Mouse (Mus musculus): Measurements from ENCODE around the gene F12. TPM values are rescaled to one million over a fixed set of nuclear protein-coding genes. Genes with fewer than 3 reads are reported as not detected.

The F12 gene
- not detected in 2 replicates for polyA plus RNA-seq (2012; ENCODE audit: insufficient read depth, insufficient read length, low replicate concordance, missing spikeins)

DNA sequence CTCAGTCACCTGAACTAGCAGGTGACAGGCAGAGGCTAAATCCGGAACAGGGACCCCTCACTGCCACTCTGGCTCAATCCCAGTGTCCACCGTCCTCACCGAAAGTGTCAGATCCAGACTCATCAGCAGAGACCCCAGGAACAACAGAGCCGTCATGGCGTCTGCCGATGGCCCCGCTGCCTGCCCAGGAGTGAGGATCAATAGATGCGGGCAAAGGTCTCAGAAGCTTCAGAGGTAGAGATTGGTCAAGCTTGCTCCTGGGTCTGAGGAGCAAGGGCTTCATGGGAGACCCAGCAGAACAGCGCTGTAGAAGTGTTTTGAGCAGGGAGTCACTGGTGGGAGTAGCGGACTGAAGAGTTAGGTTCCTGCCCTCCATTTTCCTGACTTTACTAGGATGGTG is at the start of gene F12:
F12 (minus strand) TSS at position 181 of the 400 bp plus-strand sequence.
- peaks cover 3% of the 10 kb centered on the region for H3K4me1 ChIP-seq (ENCODE audit: control insufficient read depth, insufficient read depth, low read length)
- 93% methylated on average over 10 of the region's 10 CpGs for WGBS
- H3K4me3 ChIP-seq (ENCODE audit: insufficient read depth, low read depth, low read length) = no peak within 1 kb of the TSS
- TF ChIP-seq CTCF (IDR thresholded peaks at IDR 0.05; ENCODE audit: insufficient read depth, low read depth, low read length) (no peak), POLR2A (IDR thresholded peaks at IDR 0.05; ENCODE audit: insufficient read depth, low read depth, low read length) (no peak)
- H3K27ac ChIP-seq (ENCODE audit: insufficient read depth, low read depth, low read length) = no peak within 1 kb of the TSS

DNA sequence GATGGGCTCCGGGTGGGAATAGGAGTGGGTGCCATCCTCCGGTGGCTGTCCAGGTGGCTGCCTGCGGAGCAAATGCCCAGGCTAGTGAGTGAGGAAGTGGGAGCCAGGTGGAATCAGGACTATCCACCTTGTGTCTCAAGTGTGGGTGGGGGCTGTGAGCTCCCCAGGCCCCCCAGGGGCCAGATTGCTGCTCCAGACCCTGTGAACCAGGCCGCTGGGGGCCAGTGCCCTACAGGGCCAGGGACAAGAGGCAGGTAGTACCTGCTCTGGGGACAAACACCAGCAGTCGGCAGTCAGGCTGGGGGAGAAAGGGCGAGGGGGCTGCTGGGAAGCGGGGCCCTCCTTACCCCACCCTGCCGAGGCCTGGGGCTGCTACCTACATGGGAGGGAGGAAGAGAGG is 49.7 kb upstream of the F12 start:
- peaks cover 41% of the 10 kb centered on the region for H3K4me1 ChIP-seq (ENCODE audit: control insufficient read depth, insufficient read depth, low read length)
- no peak overlapping the region for H3K4me3 ChIP-seq (ENCODE audit: insufficient read depth, low read depth, low read length)
- 94% methylated on average over 8 of the region's 8 CpGs for WGBS
- no peak for TF ChIP-seq CTCF (IDR thresholded peaks at IDR 0.05; ENCODE audit: insufficient read depth, low read depth, low read length)
- TF ChIP-seq POLR2A (IDR thresholded peaks at IDR 0.05; ENCODE audit: insufficient read depth, low read depth, low read length) = no peak
- H3K27ac ChIP-seq (ENCODE audit: insufficient read depth, low read depth, low read length) = no peak overlapping the region

DNA sequence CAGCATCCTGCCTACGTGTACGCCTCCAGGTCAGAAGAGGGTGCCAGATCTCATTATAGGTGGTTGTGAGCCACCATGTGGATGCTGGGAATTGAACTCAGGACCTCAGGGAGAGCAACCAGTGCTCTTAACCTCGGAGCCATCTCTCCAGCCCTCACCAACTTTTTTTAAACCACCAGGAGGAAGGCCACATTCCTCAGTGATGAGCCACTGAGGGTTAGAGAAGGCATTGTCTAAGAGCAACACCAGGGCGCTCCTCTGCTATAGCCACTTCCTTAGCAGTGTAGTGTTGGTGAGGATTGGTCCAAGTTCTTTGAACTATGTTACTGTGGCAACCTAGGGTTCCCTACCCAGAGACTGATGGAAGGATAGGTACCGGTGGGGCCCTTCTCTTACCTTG is 49.2 kb upstream of the F12 start:
- no peak overlapping the region for H3K4me3 ChIP-seq (ENCODE audit: insufficient read depth, low read depth, low read length)
- peaks cover 46% of the 10 kb centered on the region for H3K4me1 ChIP-seq (ENCODE audit: control insufficient read depth, insufficient read depth, low read length)
- no peak for TF ChIP-seq POLR2A (IDR thresholded peaks at IDR 0.05; ENCODE audit: insufficient read depth, low read depth, low read length)
- no peak overlapping the region for H3K27ac ChIP-seq (ENCODE audit: insufficient read depth, low read depth, low read length)
- WGBS = 87% methylated on average over 5 of the region's 5 CpGs

DNA sequence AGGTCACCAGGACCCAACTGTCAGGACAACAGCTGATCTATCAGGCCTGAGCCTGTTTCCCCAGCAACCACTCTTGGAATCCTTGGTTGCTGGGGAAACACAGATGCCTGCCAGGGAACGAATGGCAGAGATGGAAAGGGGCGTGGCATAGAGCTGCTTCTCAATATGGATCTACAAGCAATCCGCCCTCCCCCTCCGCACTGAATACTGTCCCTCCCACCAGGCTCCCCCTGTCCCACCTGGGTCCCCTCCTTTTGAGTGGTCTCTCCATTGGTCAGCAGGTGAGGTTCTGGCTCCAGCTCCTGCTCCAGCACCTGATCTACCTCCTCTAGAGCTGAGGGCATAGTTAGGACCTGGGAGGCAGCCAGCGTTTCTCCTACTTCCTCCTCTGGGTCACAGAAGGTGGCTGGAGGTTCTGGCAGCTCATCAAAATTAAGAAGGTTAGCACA is 48.1 kb upstream of the F12 start:
- 28% methylated on average over 5 of the region's 5 CpGs for WGBS
- peaks cover 51% of the 10 kb centered on the region for H3K4me1 ChIP-seq (ENCODE audit: control insufficient read depth, insufficient read depth, low read length)
- TF ChIP-seq POLR2A (IDR thresholded peaks at IDR 0.05; ENCODE audit: insufficient read depth, low read depth, low read length) = no peak
- H3K4me3 ChIP-seq (ENCODE audit: insufficient read depth, low read depth, low read length) = no peak overlapping the region
- 0 out of 2 replicates have a peak overlapping the region, but pooled peaks have one; percentile 12 for H3K27ac ChIP-seq (ENCODE audit: insufficient read depth, low read depth, low read length)

DNA sequence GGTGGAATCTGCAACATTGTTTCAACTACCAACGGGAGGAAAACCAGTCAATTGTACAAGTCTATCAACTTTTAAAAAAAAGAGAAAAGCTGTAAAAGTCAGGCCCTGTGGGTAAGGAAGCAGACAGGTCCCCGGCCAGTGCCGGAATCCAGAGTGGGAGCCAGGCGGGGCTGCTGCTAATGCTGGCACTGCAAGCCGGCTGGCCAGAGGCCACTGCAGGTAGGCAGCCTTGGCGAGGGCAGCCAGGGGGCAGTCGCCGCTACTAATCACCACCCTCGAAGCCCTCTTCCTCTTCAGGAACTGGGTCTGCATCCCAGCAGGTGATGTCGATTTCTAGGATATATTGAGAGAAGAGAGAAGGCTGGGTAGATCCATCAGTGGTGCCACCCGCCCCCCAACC is 47.4 kb upstream of the F12 start:
- TF ChIP-seq POLR2A (IDR thresholded peaks at IDR 0.05; ENCODE audit: insufficient read depth, low read depth, low read length) (no peak), CTCF (IDR thresholded peaks at IDR 0.05; ENCODE audit: insufficient read depth, low read depth, low read length) (no peak)
- Histone ChIP-seq H3K4me3 (ENCODE audit: insufficient read depth, low read depth, low read length) (no peak overlapping the region), H3K4me1 (ENCODE audit: control insufficient read depth, insufficient read depth, low read length) (peaks cover 58% of the 10 kb centered on the region), H3K27ac (ENCODE audit: insufficient read depth, low read depth, low read length) (peak overlapping the region; percentile 8; the same call in 1 of the 2 replicates)
- WGBS = 32% methylated on average over 11 of the region's 11 CpGs

DNA sequence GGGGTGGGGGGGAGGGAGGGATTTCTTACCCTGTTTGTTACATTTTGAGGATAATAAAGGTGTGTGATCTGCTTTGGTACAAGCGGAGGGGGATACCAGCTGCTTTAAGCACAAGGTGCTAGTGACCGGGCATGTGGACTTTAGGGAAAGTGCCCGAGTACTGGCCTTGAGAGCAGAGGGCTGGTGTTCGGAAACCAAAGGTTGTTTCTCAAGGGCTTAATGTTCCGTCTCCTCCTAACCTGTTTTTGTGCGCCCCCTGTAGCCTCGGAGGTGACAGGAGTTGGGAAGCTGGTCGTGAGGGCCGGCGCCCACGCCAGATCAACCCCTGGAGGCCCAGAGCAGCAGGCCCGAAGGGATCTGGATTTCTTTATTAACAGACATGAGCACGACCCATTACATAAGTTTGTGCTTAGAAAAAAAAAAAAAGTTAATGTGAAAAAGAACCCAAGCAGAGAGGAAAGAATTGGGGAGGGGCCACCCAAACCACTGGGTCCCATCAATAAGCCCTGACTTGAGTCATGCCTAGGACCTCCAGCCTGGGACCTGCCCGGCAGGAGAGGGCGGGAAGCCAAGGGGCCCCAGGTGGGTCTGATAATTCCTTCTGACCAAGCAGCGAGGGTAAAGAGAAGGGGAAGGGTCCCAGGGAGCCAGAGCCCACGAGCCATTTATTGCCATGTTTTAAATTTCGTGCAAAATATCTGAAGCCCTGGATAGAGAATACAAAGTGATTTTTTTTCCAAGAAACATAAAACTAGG is 46.7 kb upstream of the F12 start:
- 35% methylated on average over 18 of the region's 18 CpGs for WGBS
- Histone ChIP-seq H3K4me3 (ENCODE audit: insufficient read depth, low read depth, low read length) (peak overlapping the region; percentile 50; the same call in 1 of the 2 replicates), H3K27ac (ENCODE audit: insufficient read depth, low read depth, low read length) (no peak overlapping the region), H3K4me1 (ENCODE audit: control insufficient read depth, insufficient read depth, low read length) (peaks cover 63% of the 10 kb centered on the region)
- TF ChIP-seq POLR2A (IDR thresholded peaks at IDR 0.05; ENCODE audit: insufficient read depth, low read depth, low read length) (no peak), CTCF (IDR thresholded peaks at IDR 0.05; ENCODE audit: insufficient read depth, low read depth, low read length) (no peak)

DNA sequence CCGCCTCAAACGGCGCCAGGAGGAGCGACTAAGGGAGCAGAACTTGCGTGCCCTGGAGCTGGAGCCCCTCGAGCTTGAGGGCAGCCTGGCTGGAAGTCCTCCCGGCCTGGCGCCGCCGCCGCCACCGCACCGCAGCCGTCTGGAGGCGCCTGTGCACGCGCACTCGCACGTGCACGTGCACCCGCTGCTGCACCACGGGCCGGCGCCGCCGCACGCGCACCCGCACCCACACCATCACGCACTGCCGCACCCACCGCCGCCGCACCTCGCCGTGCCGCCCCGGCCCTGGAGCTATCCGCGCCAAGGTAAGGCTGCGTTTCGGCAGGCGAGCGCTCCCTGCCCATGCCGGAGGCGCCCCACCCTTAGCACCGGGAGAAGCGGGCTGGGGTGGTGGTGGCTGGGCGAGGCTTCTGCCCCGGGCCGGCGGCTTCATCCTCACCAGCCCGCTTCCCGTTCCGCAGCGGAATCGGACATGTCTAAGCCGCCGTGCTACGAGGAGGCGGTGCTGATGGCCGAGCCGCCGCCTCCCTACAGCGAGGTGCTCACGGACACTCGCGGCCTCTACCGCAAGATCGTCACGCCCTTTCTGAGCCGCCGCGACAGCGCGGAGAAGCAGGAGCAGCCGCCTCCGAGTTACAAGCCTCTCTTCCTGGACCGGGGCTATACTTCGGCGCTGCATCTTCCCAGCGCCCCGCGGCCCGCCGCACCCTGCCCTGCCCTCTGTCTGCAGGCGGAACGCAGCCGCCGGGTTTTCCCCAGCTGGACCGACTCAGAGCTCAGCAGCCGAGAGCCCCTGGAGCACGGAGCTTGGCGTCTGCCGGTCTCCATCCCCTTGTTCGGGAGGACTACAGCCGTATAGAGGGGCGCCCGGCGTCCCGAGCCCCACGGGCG is 45.8 kb upstream of the F12 start:
- Histone ChIP-seq H3K4me3 (ENCODE audit: insufficient read depth, low read depth, low read length) (peak overlapping the region; percentile 50), H3K27ac (ENCODE audit: insufficient read depth, low read depth, low read length) (peak overlapping the region; percentile 41), H3K4me1 (ENCODE audit: control insufficient read depth, insufficient read depth, low read length) (peaks cover 65% of the 10 kb centered on the region)
- TF ChIP-seq CTCF (IDR thresholded peaks at IDR 0.05; ENCODE audit: insufficient read depth, low read depth, low read length) (no peak; the same call in 1 of the 2 replicates), POLR2A (IDR thresholded peaks at IDR 0.05; ENCODE audit: insufficient read depth, low read depth, low read length) (0 out of 2 replicates have a peak, but pooled peaks have one; percentile 36)
- 2% methylated on average over 103 of the region's 103 CpGs for WGBS

DNA sequence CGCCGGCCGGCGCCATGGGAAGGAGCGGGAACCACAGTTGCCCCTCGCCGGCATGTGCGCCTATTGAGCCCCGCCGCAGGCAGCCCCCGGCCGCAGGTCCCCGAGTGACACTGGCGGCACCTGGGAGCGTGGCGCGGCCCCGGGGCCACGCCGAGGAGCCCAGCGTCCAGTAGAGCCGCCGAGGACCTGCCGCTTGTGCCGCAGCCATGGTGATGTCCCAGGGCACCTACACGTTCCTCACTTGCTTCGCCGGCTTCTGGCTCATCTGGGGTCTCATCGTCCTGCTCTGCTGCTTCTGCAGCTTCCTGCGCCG is 45.2 kb upstream of the F12 start:
- Histone ChIP-seq H3K27ac (ENCODE audit: insufficient read depth, low read depth, low read length) (peak overlapping the region; percentile 41), H3K4me3 (ENCODE audit: insufficient read depth, low read depth, low read length) (peak overlapping the region; percentile 50), H3K4me1 (ENCODE audit: control insufficient read depth, insufficient read depth, low read length) (peaks cover 70% of the 10 kb centered on the region)
- WGBS = under 1% methylated on average over 31 of the region's 31 CpGs
- TF ChIP-seq CTCF (IDR thresholded peaks at IDR 0.05; ENCODE audit: insufficient read depth, low read depth, low read length) (no peak), POLR2A (IDR thresholded peaks at IDR 0.05; ENCODE audit: insufficient read depth, low read depth, low read length) (no peak)

All from olfactory bulb, adult 2 months (tissue).